Mouse (Mus musculus): ENCODE measurements around the gene Serpinb3d. TPM values are rescaled to one million over a fixed set of nuclear protein-coding genes. Genes with fewer than 3 reads are reported as not detected.
"Not testable (repeated sequence)": the region's sequence is repeated elsewhere in the genome, so short reads cannot be mapped to it uniquely, and the experiment has no call there.

The Serpinb3d gene
- total RNA-seq (2014; rRNA removed) (not detected in 2 replicates), polyA plus RNA-seq (2015; fragmentation: Nextera tagmentation; extraction: Ambion mirVana) (not detected in 2 replicates)

DNA sequence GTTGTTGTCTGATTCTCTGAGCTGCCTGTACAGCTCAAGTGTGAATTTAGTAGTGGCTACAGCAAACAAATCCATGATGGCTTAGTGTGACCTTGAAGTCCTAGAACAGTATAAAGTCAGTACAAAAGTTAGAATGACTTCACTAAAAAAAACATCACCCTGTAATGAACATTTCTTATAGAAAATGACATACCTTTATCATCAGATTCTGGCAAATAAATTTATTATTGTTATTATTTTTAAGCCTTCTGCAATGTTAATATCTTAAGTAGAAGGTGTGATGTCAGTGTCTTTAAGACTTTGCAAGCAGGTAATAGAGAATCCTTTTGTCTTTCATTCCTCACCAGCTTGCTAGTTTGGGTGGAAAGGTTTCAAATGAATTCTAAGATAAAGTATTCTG is at the start of gene Serpinb3d:
Gene Serpinb3d (minus strand): TSS at position 101 of the 400 bp plus-strand sequence.
- H3K4me1 ChIP-seq (ENCODE audit: insufficient read depth, low read length) = no peaks in the 10 kb centered on the region
- no peak within 1 kb of the TSS for H3K4me2 ChIP-seq (ENCODE audit: low read depth, low read length)
- H3K27me3 ChIP-seq (ENCODE audit: insufficient read depth, low read length) = no peaks in the 10 kb centered on the region
- ATAC-seq = no peak
- TF ChIP-seq CTCF (IDR thresholded peaks at IDR 0.05; ENCODE audit: low read depth) = no peak
- no peak within 1 kb of the TSS for H3K4me3 ChIP-seq (ENCODE audit: low read length)
- no peak within 1 kb of the TSS for H3K9ac ChIP-seq (replicated peaks; ENCODE audit: low read length)
- no peak for DNase-seq (ENCODE audit: low spot score)
- no peaks in the 10 kb centered on the region for H3K9me3 ChIP-seq (ENCODE audit: low read length)
- H3K36me3 ChIP-seq (ENCODE audit: insufficient read depth, low read length) = no peaks in the 10 kb centered on the region
- no peak within 1 kb of the TSS for H3K27ac ChIP-seq

DNA sequence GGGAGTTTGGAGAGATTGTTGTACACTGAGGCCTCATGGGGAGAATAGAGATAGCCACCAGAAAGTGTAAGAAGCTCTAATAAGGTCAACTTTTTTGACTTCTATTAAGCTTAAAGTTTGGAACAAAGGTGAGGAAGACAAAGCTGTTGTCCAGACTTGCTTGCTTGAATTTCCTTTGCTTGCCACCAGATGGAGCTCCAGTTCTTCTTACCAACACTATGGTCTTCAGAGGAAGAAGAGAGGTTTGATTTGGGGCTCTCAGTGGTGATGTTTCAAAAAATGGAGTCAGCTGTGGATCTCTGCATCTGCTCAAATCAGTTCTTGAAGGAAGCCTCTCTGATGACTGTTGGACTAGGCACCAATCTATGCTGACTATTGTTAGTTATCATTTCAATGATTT is 44.1 kb upstream of the Serpinb3d start:
- H3K4me2 ChIP-seq (ENCODE audit: low read depth, low read length); DNase-seq (ENCODE audit: low spot score); H3K36me3 ChIP-seq (ENCODE audit: insufficient read depth, low read length); H3K4me3 ChIP-seq (ENCODE audit: low read length); H3K27ac ChIP-seq; H3K4me1 ChIP-seq (ENCODE audit: insufficient read depth, low read length); H3K9ac ChIP-seq (replicated peaks; ENCODE audit: low read length); H3K9me3 ChIP-seq (ENCODE audit: low read length); H3K27me3 ChIP-seq (ENCODE audit: insufficient read depth, low read length); ATAC-seq: not testable (repeated sequence)
- TF ChIP-seq CTCF (IDR thresholded peaks at IDR 0.05; ENCODE audit: low read depth) = peak; percentile 56

DNA sequence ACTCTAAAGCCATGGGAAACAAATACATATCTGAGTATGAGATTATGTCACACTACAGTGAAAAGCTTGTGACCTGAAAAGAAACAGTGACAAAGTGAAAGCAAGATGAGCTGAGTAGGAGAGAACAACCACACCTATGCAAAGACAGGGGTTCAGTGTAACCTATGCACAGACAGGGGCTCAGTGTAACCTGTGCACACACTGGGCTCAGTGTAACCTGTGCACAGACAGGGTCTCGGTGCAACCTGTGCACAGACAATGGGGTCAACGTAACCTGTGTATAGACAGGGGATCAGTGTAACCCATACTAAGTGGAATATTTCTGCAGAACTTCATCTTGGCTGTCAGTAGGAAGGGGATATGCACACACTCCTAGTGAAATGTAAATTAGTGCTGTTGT is 15.1 kb upstream of the Serpinb3d start:
- WGBS = 87% methylated on average over 2 of the region's 2 CpGs
- H3K4me2 ChIP-seq (ENCODE audit: low read depth, low read length) = no peak overlapping the region
- no peak for TF ChIP-seq CTCF (IDR thresholded peaks at IDR 0.05; ENCODE audit: low read depth)
- H3K9me3 ChIP-seq (ENCODE audit: low read length) = no peaks in the 10 kb centered on the region
- H3K27ac ChIP-seq = no peak overlapping the region
- H3K9ac ChIP-seq (replicated peaks; ENCODE audit: low read length) = no peak overlapping the region
- no peak for ATAC-seq
- H3K36me3 ChIP-seq (ENCODE audit: insufficient read depth, low read length) = no peaks in the 10 kb centered on the region
- H3K4me3 ChIP-seq (ENCODE audit: low read length) = no peak overlapping the region
- no peaks in the 10 kb centered on the region for H3K27me3 ChIP-seq (ENCODE audit: insufficient read depth, low read length)
- DNase-seq (ENCODE audit: low spot score) = no peak
- H3K4me1 ChIP-seq (ENCODE audit: insufficient read depth, low read length) = no peaks in the 10 kb centered on the region

DNA sequence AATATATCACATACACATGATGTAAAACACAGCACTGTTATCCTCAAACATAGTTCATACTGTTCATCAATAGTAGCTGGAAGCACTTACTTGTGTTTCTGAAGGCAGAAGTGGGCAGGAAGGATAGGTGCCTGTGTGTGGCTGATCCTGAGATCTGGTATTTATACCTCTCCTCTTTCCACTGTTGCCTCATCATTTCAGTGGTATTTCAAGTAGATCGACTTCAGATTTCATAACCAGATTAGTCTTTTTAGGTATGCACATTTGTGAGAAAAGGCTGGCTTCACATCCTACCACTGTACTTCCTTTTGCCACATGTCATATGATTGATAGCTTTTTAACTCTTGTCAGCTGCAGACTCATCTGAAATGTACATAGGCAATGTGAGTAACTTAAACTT is 31.1 kb downstream of the Serpinb3d start, which contains the start of gene Serpinb3a:
Gene Serpinb3a (minus strand): TSS at position 101 of the 400 bp plus-strand sequence.
- no peak within 1 kb of the TSS for H3K4me2 ChIP-seq (ENCODE audit: low read depth, low read length)
- H3K4me3 ChIP-seq (ENCODE audit: low read length) = no peak within 1 kb of the TSS
- H3K9me3 ChIP-seq (ENCODE audit: low read length) = no peaks in the 10 kb centered on the region
- ATAC-seq (no peak), DNase-seq (ENCODE audit: low spot score) (no peak)
- H3K4me1 ChIP-seq (ENCODE audit: insufficient read depth, low read length) = no peaks in the 10 kb centered on the region
- no peak for TF ChIP-seq CTCF (IDR thresholded peaks at IDR 0.05; ENCODE audit: low read depth)
- H3K27ac ChIP-seq = no peak within 1 kb of the TSS
- WGBS = 82% methylated on average over 1 of the region's 1 CpGs
- no peaks in the 10 kb centered on the region for H3K27me3 ChIP-seq (ENCODE audit: insufficient read depth, low read length)
- no peaks in the 10 kb centered on the region for H3K36me3 ChIP-seq (ENCODE audit: insufficient read depth, low read length)
- H3K9ac ChIP-seq (replicated peaks; ENCODE audit: low read length) = no peak within 1 kb of the TSS

DNA sequence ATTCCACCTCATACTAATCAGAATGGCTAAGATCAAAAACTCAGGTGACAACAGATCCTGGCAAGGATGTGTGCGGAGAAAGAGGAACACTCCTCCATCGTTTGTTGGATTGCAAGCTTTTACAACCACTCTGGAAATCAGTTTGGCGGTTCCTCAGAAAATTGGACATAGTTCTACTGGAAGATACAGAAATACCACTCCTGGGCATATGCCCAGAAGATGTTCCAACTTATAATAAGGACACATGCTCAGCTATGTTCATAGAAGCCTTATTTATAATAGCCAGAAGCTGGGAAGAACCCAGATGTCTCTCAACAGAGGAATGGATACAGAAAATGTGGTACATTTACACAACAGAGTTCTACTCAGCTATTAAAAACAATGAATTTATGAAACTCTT is 49.1 kb downstream of the Serpinb3d start:
- ATAC-seq; DNase-seq (ENCODE audit: low spot score): not testable (repeated sequence)
- 97% methylated on average over 3 of the region's 3 CpGs for WGBS

More for the DNA sequence above, 49.1 kb downstream of the Serpinb3d start:
- not testable (repeated sequence) for H3K27ac ChIP-seq; H3K9me3 ChIP-seq (ENCODE audit: low read length); H3K27me3 ChIP-seq (ENCODE audit: insufficient read depth, low read length); H3K9ac ChIP-seq (replicated peaks; ENCODE audit: low read length); H3K4me1 ChIP-seq (ENCODE audit: insufficient read depth, low read length); H3K36me3 ChIP-seq (ENCODE audit: insufficient read depth, low read length); H3K4me2 ChIP-seq (ENCODE audit: low read depth, low read length); H3K4me3 ChIP-seq (ENCODE audit: low read length)

Other genes starting within 250 kb of the Serpinb3d start
- gene Serpinb5, start 222.3 kb downstream of the Serpinb3d start, total RNA-seq (2014; rRNA removed) = 0.05 TPM in 1 of 2 replicates, not detected in the other
- gene Serpinb5, start 222.3 kb downstream of the Serpinb3d start, polyA plus RNA-seq (2015; fragmentation: Nextera tagmentation; extraction: Ambion mirVana) = 0.15 and 0.38 TPM in 2 replicates
- 0.43 TPM in 1 of 2 replicates, not detected in the other for gene Serpinb12, start 149.1 kb downstream of the Serpinb3d start, total RNA-seq (2014; rRNA removed)
- gene Serpinb12, start 149.1 kb downstream of the Serpinb3d start, polyA plus RNA-seq (2015; fragmentation: Nextera tagmentation; extraction: Ambion mirVana) = 0.14 TPM in 1 of 2 replicates, not detected in the other
- not detected in 2 replicates for gene Serpinb13, start 102.5 kb downstream of the Serpinb3d start, total RNA-seq (2014; rRNA removed)
- gene Serpinb13, start 102.5 kb downstream of the Serpinb3d start, polyA plus RNA-seq (2015; fragmentation: Nextera tagmentation; extraction: Ambion mirVana) = not detected in 2 replicates
- not detected in 2 replicates for gene Serpinb3a, start 31.2 kb downstream of the Serpinb3d start, total RNA-seq (2014; rRNA removed)
- not detected in 2 replicates for gene Serpinb3a, start 31.2 kb downstream of the Serpinb3d start, polyA plus RNA-seq (2015; fragmentation: Nextera tagmentation; extraction: Ambion mirVana)
- not detected in 2 replicates for gene Serpinb3b, start 194.9 kb upstream of the Serpinb3d start, total RNA-seq (2014; rRNA removed)
- not detected in 2 replicates for gene Serpinb3b, start 194.9 kb upstream of the Serpinb3d start, polyA plus RNA-seq (2015; fragmentation: Nextera tagmentation; extraction: Ambion mirVana)
- not detected in 2 replicates for gene Serpinb3c, start 194.9 kb upstream of the Serpinb3d start, total RNA-seq (2014; rRNA removed)
- not detected in 2 replicates for gene Serpinb3c, start 194.9 kb upstream of the Serpinb3d start, polyA plus RNA-seq (2015; fragmentation: Nextera tagmentation; extraction: Ambion mirVana)